Mouse (Mus musculus) lung, embryonic 15.5 days (tissue): ENCODE data around the gene Amotl1. TPM values are rescaled to one million over a fixed set of nuclear protein-coding genes. Genes with fewer than 3 reads are reported as not detected.
"Not testable (repeated sequence)": the region's sequence is repeated elsewhere in the genome, so short reads cannot be mapped to it uniquely, and the experiment has no call there.

Source experiments
- ATAC-seq: fragments of 200-750 bp; cut with Nextera tagmentation; 2 replicates; pipeline ENCODE4 v1.8.0; 2017; ENCODE audit warnings: moderate number of reproducible peaks, borderline replicate concordance; ENCODE audit not compliant: low FRiP score, low TSS enrichment; ENCODE audit errors: extremely low read depth
- H3K27ac ChIP-seq: fragments of 300-500 bp; sonication (generic); 2 replicates; pipeline ENCODE4 v1.5.1; 2015; ENCODE audit warnings: moderate library complexity, mild to moderate bottlenecking, inconsistent platforms
- H3K27me3 ChIP-seq: fragments of 300-500 bp; sonication (generic); 2 replicates; pipeline ENCODE4 v1.6.1; 2015; ENCODE audit warnings: inconsistent platforms
- H3K36me3 ChIP-seq: fragments of 300-500 bp; sonication (generic); 2 replicates; pipeline ENCODE4 v1.6.1; 2015; ENCODE audit warnings: inconsistent platforms
- H3K4me1 ChIP-seq: fragments of 300-500 bp; sonication (generic); 2 replicates; pipeline ENCODE4 v1.6.1; 2015; ENCODE audit warnings: inconsistent platforms
- H3K4me2 ChIP-seq: fragments of 300-500 bp; sonication (generic); 2 replicates; pipeline ENCODE4 v1.6.1; 2015; ENCODE audit warnings: inconsistent platforms, mild to moderate bottlenecking, moderate library complexity
- H3K4me3 ChIP-seq: fragments of 300-500 bp; sonication (generic); 2 replicates; pipeline ENCODE4 v1.5.1; 2015; ENCODE audit warnings: mild to moderate bottlenecking, inconsistent platforms
- H3K9ac ChIP-seq: fragments of 300-500 bp; sonication (generic); 2 replicates; pipeline ENCODE4 v1.6.1; 2015; ENCODE audit warnings: inconsistent platforms
- H3K9me3 ChIP-seq: fragments of 300-500 bp; sonication (generic); 2 replicates; pipeline ENCODE4 v1.6.1; 2016; ENCODE audit warnings: inconsistent platforms
- WGBS: fragments of 180-500 bp; shearing (Covaris S2); methylation state at CpG from one replicate; pipeline ENCODE4 v1.1.7; 2015; 5-methylcytosine and 5-hydroxymethylcytosine counted together
- polyA plus RNA-seq: library from polyadenylated mRNA; unstranded; fragments of >200 nt; fragmentation: Nextera tagmentation; extraction: Ambion mirVana; gene quantifications from 2 replicates; pipeline ENCODE4 v1.2.1, GENCODE M21; 2015

Amotl1 gene
- 17.7 and 19.1 TPM in 2 replicates for polyA plus RNA-seq

DNA sequence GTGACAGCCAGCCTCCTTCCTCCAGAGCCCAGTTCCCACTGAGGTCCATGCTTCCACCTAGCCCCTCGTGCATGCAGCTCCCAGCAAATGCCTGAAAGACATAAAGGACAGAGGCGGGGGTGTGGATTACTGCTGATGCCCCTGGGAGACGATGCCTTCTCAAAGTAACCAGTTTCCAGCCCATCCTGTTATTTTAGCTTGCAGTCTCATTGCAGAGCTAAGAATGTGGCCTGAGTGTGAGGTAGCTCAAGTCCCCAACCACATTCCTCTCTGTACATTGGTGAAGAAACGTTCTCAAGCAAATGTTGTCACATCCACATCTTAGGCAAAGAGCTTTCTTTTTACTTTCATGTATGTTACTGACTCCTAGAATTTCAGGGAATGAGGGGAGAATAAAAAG, at the start of gene Amotl1:
Gene Amotl1 (minus strand): TSS at position 101 of the 400 bp plus-strand sequence.
- no peaks in the 10 kb centered on the region for H3K9me3 ChIP-seq
- no peak for ATAC-seq
- no peaks in the 10 kb centered on the region for H3K36me3 ChIP-seq
- peaks cover 27% of the 10 kb centered on the region for H3K4me1 ChIP-seq
- no peak within 1 kb of the TSS for H3K27ac ChIP-seq
- no peak within 1 kb of the TSS for H3K9ac ChIP-seq
- 49% methylated on average over 4 of the region's 4 CpGs for WGBS
- no peaks in the 10 kb centered on the region for H3K27me3 ChIP-seq
- H3K4me2 ChIP-seq: no peak within 1 kb of the TSS
- no peak within 1 kb of the TSS for H3K4me3 ChIP-seq

DNA sequence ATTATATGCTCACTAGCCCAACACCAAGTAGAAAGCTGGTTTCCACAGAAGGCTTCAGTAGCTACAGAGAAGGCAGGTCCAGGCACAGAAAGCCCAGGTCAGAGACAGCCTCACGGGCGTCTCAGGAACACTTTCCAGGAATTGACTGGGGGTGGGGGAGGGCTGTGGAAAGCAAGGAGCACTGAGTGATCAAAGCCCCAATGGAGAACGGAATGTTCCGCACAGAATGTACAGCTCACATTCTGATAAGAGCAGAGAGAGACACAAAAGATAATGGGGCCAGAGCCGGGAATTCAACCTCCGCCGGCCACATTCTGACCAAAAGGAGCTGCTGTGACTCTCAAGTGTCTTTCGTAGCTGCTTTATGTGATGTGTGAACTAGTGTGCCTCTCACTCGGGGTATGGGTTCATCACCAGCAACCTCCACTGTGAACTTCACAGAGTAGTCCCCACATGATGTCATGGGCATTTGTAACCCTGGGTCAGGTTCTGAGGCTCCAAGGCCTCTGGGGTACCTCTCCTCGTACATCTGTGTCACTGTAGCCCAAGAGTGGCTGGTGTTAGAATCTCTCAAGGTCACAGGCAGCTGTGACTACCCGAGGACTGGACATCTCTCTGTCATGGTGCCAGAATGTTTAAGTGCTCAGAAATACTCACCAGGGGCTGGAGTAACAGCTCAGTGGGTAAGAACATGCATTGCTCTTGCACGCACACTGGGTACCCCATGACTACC, 44.7 kb upstream of the Amotl1 start:
- Histone ChIP-seq H3K4me2 (no peak overlapping the region), H3K4me1 (no peaks in the 10 kb centered on the region), H3K27me3 (no peaks in the 10 kb centered on the region), H3K27ac (no peak overlapping the region), H3K9me3 (no peaks in the 10 kb centered on the region), H3K4me3 (no peak overlapping the region), H3K36me3 (no peaks in the 10 kb centered on the region), H3K9ac (no peak overlapping the region)
- WGBS: 26% methylated on average over 12 of the region's 12 CpGs
- no peak for ATAC-seq

DNA sequence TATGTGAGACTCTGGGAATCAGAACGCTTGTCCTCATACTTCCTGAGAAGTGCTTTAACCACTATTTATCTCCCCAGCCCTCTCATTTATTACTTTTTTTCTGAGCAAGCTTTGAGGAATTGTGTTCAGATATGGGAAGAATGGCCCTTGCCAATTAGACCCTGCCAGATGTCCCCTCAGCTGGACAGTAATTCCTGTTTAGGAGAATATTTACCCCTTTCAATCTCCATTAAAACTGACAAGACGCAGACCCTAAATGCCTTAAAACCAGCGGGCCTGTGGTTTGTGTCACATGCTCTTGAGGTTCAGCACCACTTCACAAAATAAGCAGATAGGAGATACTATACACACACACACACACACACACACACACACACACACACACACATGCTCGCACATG, 39.5 kb upstream of the Amotl1 start:
- Histone ChIP-seq H3K4me1 (no peaks in the 10 kb centered on the region), H3K27ac (no peak overlapping the region), H3K9me3 (no peaks in the 10 kb centered on the region), H3K4me3 (no peak overlapping the region), H3K9ac (no peak overlapping the region), H3K36me3 (no peaks in the 10 kb centered on the region), H3K4me2 (no peak overlapping the region), H3K27me3 (no peaks in the 10 kb centered on the region)
- WGBS: 59% methylated on average over 4 of the region's 4 CpGs
- ATAC-seq: no peak

DNA sequence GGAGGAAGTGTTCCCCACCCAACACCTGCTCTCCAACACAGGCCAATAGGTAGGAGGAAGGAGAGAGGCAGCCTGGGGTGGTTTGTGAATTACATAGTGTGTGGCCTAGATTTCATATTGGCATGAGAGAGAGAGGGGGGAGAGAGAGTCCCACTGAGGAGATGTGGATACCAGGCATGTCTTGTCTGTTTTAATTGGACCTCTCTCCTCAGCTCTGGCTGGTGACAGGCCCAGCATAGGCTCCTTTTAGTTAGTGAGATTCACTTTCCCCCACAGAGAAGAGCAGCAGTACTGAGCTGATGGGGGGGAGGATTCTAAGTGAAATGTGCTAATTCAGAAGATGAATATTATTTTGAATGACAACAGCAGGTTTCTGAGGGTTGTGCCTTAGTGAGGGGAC, 37.9 kb upstream of the Amotl1 start:
- no peaks in the 10 kb centered on the region for H3K9me3 ChIP-seq
- no peaks in the 10 kb centered on the region for H3K4me1 ChIP-seq
- H3K4me2 ChIP-seq: no peak overlapping the region
- no peak overlapping the region for H3K27ac ChIP-seq
- ATAC-seq: no peak
- H3K36me3 ChIP-seq: no peaks in the 10 kb centered on the region
- no peaks in the 10 kb centered on the region for H3K27me3 ChIP-seq
- H3K9ac ChIP-seq: no peak overlapping the region
- no peak overlapping the region for H3K4me3 ChIP-seq

DNA sequence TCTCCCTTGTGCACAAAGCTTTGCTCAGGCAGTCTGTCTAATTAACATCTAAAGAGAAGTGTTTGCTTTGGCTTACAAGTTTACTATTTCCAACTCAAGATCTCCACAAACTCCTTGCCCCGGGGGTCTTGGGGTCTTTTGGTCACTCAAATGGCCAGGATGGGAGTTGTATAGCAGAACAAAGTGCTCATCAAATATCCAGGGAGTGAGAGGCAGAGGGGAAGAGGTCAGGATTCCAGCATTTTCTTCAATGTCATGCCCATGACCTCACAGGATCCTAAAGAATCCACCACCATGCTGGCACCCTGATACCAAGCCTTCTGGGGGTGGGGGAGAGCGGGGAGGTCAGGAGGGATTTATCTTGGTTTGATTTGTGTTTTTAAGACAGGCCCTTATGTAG, 35.7 kb upstream of the Amotl1 start:
- Histone ChIP-seq H3K9me3 (no peaks in the 10 kb centered on the region), H3K9ac (no peak overlapping the region), H3K4me1 (peaks cover 15% of the 10 kb centered on the region), H3K4me2 (no peak overlapping the region), H3K27me3 (no peaks in the 10 kb centered on the region), H3K27ac (no peak overlapping the region), H3K36me3 (no peaks in the 10 kb centered on the region), H3K4me3 (no peak overlapping the region)
- WGBS: 59% methylated on average over 2 of the region's 2 CpGs
- ATAC-seq: no peak

DNA sequence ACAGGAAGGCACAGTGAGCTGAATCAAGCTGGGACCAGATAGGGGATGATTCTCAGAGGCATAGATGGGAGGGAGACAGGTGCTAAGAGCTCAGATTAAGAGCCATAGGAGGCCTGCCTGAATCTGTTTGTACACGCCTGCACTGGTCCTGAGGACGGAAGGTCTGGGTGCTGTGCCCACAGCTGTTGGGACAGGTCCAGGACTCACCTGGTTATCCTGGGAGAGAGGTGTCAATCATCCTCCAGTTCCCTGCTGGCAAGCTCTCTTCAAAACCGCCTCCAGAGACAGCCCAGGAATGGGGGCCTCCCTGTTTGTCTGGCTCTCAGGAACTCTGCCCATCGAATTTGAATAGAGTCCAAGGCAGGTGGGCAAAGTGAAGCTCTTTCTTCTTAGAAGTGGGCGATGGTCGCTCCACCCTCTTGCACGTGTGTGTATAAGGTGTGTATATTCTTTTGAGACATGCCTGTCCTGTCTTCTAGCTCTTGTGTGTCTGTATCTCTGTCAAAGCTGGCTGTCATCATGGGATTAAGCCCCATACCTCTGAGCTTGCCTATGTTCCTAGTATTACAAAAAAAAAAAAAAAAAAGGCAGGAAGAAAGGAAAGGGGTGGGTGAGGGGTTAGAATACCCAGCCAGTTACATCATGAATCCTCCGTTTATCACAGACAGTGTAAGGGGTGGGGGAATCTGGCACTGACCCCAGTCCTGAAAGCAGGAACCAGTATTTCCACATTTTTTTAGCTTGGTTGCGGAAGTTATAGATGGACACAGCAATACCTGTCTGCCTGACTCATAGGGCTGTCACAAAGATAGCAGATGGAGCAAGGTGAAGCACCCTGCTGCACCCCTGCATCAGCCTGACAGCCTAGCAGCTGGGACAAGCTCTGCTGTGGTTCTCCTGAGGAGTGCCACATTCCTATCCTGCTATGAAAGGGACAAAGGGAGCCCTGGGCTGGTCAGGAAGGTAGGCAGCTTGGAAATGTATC, 31.1 kb upstream of the Amotl1 start:
- no peak overlapping the region for H3K9ac ChIP-seq
- no peak overlapping the region for H3K4me3 ChIP-seq
- H3K36me3 ChIP-seq: no peaks in the 10 kb centered on the region
- peaks cover 23% of the 10 kb centered on the region for H3K4me1 ChIP-seq
- peak overlapping the region; percentile 18; the same call in 1 of the 2 replicates for H3K4me2 ChIP-seq
- H3K27me3 ChIP-seq: no peaks in the 10 kb centered on the region
- no peaks in the 10 kb centered on the region for H3K9me3 ChIP-seq
- H3K27ac ChIP-seq: peak overlapping the region; percentile 83
- ATAC-seq: peak; percentile 82
- 39% methylated on average over 9 of the region's 9 CpGs for WGBS

DNA sequence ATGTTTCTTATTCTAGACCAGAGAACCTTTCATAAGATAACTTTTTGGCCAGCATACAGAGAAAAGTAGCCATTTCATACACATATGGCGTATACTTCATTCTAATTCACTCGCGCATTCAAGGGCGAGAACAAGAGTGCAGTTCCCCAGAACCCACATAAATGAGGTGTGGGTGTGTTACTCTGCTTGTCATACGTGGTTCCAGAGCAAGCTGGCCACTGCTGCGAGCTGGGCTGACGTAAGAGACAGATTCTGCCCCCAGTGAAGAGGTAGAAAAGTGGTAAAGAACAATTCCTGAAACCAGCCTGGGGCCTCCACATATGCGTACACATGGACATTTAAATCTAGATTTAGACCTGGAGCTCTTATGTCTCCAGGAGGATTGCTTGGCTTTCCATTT, 29.6 kb upstream of the Amotl1 start:
- H3K4me3 ChIP-seq: no peak overlapping the region
- H3K4me2 ChIP-seq: no peak overlapping the region
- H3K27me3 ChIP-seq: no peaks in the 10 kb centered on the region
- peaks cover 23% of the 10 kb centered on the region for H3K4me1 ChIP-seq
- H3K36me3 ChIP-seq: no peaks in the 10 kb centered on the region
- ATAC-seq: no peak
- 78% methylated on average over 8 of the region's 8 CpGs for WGBS
- H3K9me3 ChIP-seq: no peaks in the 10 kb centered on the region
- no peak overlapping the region for H3K9ac ChIP-seq
- no peak overlapping the region for H3K27ac ChIP-seq

DNA sequence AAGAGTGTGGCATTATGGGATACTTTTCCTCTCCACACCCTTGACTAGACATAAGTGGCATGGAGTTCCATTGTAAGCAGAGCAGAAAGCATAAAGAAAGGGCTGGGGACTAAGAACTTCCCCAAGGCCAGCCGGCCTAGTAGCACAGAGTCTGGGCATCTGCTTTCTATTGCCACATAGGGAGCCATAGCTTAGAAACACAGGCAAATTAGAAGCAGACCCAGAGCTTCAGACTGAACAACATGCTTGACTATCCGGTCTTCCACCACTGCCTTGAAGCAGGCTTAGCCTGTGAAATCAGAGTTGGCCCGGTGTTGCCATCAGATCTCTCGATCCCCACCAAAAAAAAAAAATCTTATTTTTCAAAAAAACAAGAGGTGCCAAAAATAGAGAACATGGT, 28.3 kb upstream of the Amotl1 start:
- Histone ChIP-seq H3K4me2 (no peak overlapping the region), H3K27ac (no peak overlapping the region), H3K36me3 (no peaks in the 10 kb centered on the region), H3K4me1 (peaks cover 23% of the 10 kb centered on the region), H3K4me3 (no peak overlapping the region), H3K27me3 (no peaks in the 10 kb centered on the region), H3K9me3 (no peaks in the 10 kb centered on the region), H3K9ac (no peak overlapping the region)
- WGBS: 89% methylated on average over 4 of the region's 4 CpGs
- ATAC-seq: no peak

DNA sequence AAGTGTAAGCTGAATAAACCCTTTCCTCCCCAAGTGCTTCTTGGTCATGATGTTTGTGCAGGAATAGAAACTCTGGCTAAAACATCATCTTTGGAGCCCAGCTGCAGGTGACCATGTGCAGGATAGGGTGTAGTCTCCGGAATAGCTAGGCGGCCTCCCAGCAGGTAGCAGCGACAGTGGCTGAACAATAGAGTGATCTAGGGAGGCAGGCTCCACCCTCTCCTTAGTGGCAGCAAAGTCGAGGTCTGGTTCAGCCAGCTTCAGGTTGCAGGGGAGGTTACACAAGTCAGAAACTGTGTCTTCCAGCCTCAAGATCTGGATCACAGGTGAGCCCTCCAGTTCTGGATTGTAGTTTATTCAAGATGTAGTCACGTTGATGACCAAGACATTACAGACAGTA, 27.1 kb upstream of the Amotl1 start:
- H3K27ac ChIP-seq, H3K27me3 ChIP-seq, H3K9ac ChIP-seq, H3K36me3 ChIP-seq, ATAC-seq, H3K4me2 ChIP-seq, H3K4me3 ChIP-seq, H3K9me3 ChIP-seq: not testable (repeated sequence)
- 51% methylated on average over 5 of the region's 5 CpGs for WGBS
- H3K4me1 ChIP-seq: peaks cover 17% of the 10 kb centered on the region

DNA sequence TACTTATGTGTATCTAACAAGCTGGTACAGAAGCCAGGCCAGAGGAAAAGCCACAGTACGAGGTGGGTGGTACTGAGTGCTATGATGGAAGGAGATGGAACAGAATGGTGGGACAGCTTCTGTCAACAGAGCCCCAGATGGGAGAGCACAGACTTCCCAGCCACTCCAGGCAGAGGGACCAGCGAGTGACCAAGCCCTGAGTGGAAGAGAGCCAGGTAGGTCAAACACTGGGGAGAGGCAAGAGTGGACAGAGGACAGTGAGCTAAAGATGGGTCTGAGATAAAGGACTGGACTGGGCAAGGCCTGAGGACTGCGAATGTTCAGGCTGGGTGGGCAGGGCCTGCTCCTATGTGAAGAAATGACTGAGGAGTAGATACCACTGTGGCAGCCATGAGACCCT, 23.5 kb upstream of the Amotl1 start:
- Histone ChIP-seq H3K9ac (no peak overlapping the region), H3K4me3 (no peak overlapping the region), H3K27ac (no peak overlapping the region), H3K9me3 (no peaks in the 10 kb centered on the region), H3K27me3 (no peaks in the 10 kb centered on the region), H3K4me1 (no peaks in the 10 kb centered on the region), H3K36me3 (no peaks in the 10 kb centered on the region), H3K4me2 (no peak overlapping the region)
- WGBS: 68% methylated on average over 3 of the region's 3 CpGs
- no peak for ATAC-seq

DNA sequence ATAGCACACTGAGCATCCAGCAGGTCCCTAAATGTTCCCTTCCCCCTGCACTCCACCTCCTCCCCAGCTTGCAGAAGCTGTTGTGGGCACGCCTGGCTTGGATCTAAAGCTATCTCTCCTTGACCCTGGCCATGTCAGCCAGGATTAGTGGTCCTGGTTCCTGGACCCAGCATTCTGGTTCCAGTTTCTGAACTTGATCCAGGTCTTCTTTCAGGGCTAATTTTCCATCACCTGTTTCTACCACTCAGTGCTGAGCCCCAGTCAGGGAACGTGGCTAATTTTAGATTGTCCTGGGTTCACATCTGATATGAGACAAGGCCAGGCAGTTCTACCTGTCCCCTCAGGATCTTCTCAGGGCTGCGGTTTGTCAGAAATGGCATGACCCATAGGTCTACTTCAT, 21.2 kb upstream of the Amotl1 start:
- Histone ChIP-seq H3K36me3 (no peaks in the 10 kb centered on the region), H3K27ac (no peak overlapping the region), H3K9me3 (no peaks in the 10 kb centered on the region), H3K4me2 (no peak overlapping the region), H3K4me3 (no peak overlapping the region), H3K4me1 (no peaks in the 10 kb centered on the region), H3K9ac (no peak overlapping the region), H3K27me3 (no peaks in the 10 kb centered on the region)
- no peak for ATAC-seq
- WGBS: 85% methylated on average over 3 of the region's 3 CpGs

DNA sequence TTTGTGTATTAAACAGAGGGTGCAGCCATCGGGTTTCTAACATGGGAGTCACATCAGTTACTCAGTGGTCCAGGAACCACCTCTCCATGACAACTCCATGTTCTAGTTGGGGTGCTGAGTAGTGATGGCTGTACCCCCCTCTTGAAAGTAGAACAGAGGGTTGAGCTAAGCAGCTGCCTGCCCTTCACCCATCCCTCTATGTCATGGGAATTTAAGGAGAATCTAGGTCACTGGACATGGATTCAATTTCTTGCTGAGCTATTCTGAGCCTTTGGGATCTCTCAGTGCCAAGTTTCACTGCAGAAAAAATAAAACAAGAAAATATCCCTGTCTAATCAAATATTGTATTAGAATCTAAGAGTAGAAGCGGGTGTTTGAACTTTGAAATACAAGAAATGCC, 18.7 kb upstream of the Amotl1 start:
- Histone ChIP-seq H3K9me3 (no peaks in the 10 kb centered on the region), H3K4me3 (no peak overlapping the region), H3K36me3 (no peaks in the 10 kb centered on the region), H3K4me2 (no peak overlapping the region), H3K27me3 (no peaks in the 10 kb centered on the region), H3K27ac (no peak overlapping the region), H3K4me1 (no peaks in the 10 kb centered on the region), H3K9ac (no peak overlapping the region)
- ATAC-seq: no peak
- WGBS: 85% methylated on average over 2 of the region's 2 CpGs
